8 mouse cellular contexts compared by ENCODE assay signal in genomic region chr3:36862721-36863275, GRCm38 (mm10). TPM values are rescaled to one million over a fixed set of nuclear protein-coding genes. Genes with fewer than 3 reads are reported as not detected.
DNase-seq lines count a peak whose midpoint lies in the region; ATAC-seq and TF ChIP-seq lines count a peak whose summit lies in the region.

4932438A13Rik (plus strand) TSS chr3:36863104.

- peak; percentile 98 for DNase-seq in MN1 (ENCODE audit: low spot score)
- DNase-seq in cerebellum, adult 9-10 months, result peak; percentile 96
- DNase-seq in hindbrain, embryonic 10.5 days (ENCODE audit: low spot score), result peak; percentile 97
- DNase-seq in layer of hippocampus, adult 9-11 months, result peak; percentile 94
- peak; percentile 96 for DNase-seq in lung, postnatal 0 days (ENCODE audit: low spot score)
- DNase-seq in ovary, postnatal 14 days (ENCODE audit: low spot score), result peak; percentile 100
- DNase-seq in thymus, postnatal 14 days, result peak; percentile 100

- peaks cover 9% of the 10 kb centered on the region for H3K4me1 ChIP-seq in hindbrain, embryonic 10.5 days (replicated peaks)
- no peaks in the 10 kb centered on the region for H3K4me1 ChIP-seq in lung, postnatal 0 days (ENCODE audit: insufficient read depth, low read depth, low read length)

- 1% methylated on average over 38 of the region's 38 CpGs for WGBS in hindbrain, embryonic 10.5 days
- under 1% methylated on average over 33 of the region's 38 CpGs for WGBS in lung, postnatal 0 days

- peak within 1 kb of the TSS; percentile 90 for H3K4me3 ChIP-seq in hindbrain, embryonic 10.5 days
- peak within 1 kb of the TSS; percentile 65 for H3K4me3 ChIP-seq in lung, postnatal 0 days (ENCODE audit: low read depth, low read length)

- no peaks in the 10 kb centered on the region for H3K9me3 ChIP-seq in hindbrain, embryonic 10.5 days
- no peaks in the 10 kb centered on the region for H3K9me3 ChIP-seq in lung, postnatal 0 days (ENCODE audit: low read length)

- TF ChIP-seq CTCF in lung, postnatal 0 days (IDR thresholded peaks at IDR 0.05), result peak; percentile 17

- peak within 1 kb of the TSS; percentile 68 for H3K9ac ChIP-seq in lung, postnatal 0 days (replicated peaks; ENCODE audit: low read depth)

- ATAC-seq in frontal cortex, adult (ENCODE audit: low TSS enrichment), result peak; percentile 98
- ATAC-seq in lung, postnatal 0 days, result peak; percentile 99

- no peaks in the 10 kb centered on the region for H3K27me3 ChIP-seq in hindbrain, embryonic 10.5 days (ENCODE audit: insufficient read depth, poor library complexity, severe bottlenecking)
- H3K27me3 ChIP-seq in lung, postnatal 0 days (replicated peaks; ENCODE audit: insufficient read depth, low read length), result no peaks in the 10 kb centered on the region

- peaks cover 31% of the 10 kb centered on the region for H3K36me3 ChIP-seq in hindbrain, embryonic 10.5 days
- H3K36me3 ChIP-seq in lung, postnatal 0 days (ENCODE audit: insufficient read depth, low read length), result peaks cover 6% of the 10 kb centered on the region; the same call in 1 of the 2 replicates

- TF ChIP-seq EP300 in lung, postnatal 0 days (IDR thresholded peaks at IDR 0.05), result no peak

- peak within 1 kb of the TSS; percentile 91 for H3K27ac ChIP-seq in hindbrain, embryonic 10.5 days
- peak within 1 kb of the TSS; percentile 90 for H3K27ac ChIP-seq in lung, postnatal 0 days (ENCODE audit: low read length)

- H3K4me2 ChIP-seq in lung, postnatal 0 days (replicated peaks; ENCODE audit: low read depth, low read length), result peak within 1 kb of the TSS; percentile 72

RNA-seq across cellular contexts. Expression of gene 4932438A13Rik, which starts in this region (rescaled TPM):
- polyA plus RNA-seq in hindbrain, embryonic 10.5 days (2016; fragmentation: Nextera tagmentation; extraction: Ambion mirVana), result 37.6 and 38.6 TPM in 2 replicates
- polyA plus RNA-seq in lung, postnatal 0 days (2015; fragmentation: Nextera tagmentation; extraction: Ambion mirVana), result 28.8 and 32.2 TPM in 2 replicates

Comparison
In these comparisons a context has a peak if more than half of its experiments do, and no peak if none do; other contexts are left out.
1. Peak in every context shown above with its lines: DNase-seq, ATAC-seq, H3K4me3 ChIP-seq and H3K27ac ChIP-seq.